Comparison of ENCODE assay signal across 8 mouse cellular contexts in genomic region chr15:78931577-78931976, GRCm38 (mm10). TPM values are rescaled to one million over a fixed set of nuclear protein-coding genes. Genes with fewer than 3 reads are reported as not detected.
DNase-seq lines count a peak whose midpoint lies in the region; ATAC-seq and TF ChIP-seq lines count a peak whose summit lies in the region.

No protein-coding gene starts in this region.

- peak; percentile 63 for TF ChIP-seq CTCF in cerebellum, adult 2 months (IDR thresholded peaks at IDR 0.05; ENCODE audit: borderline replicate concordance, insufficient read depth, low read depth, low read length)
- TF ChIP-seq CTCF in heart, adult 2 months (IDR thresholded peaks at IDR 0.05) = peak; percentile 89

- intact Hi-C loops in heart, adult 2 months (cut with DNase I) = loop anchor here (1.0 kb wide), 1 partner anchor 16 kb away; no protein-coding TSS in a partner anchor

- 14% methylated on average over 3 of the region's 3 CpGs for WGBS in cerebellum, adult 2 months
- WGBS in heart, adult 2 months = 5% methylated on average over 3 of the region's 3 CpGs
- 3% methylated on average over 3 of the region's 3 CpGs for WGBS in liver, embryonic 16.5 days (ENCODE audit: insufficient replicate concordance)

- H3K27ac ChIP-seq in cerebellum, adult 2 months (ENCODE audit: insufficient read depth, low read length) = no peak overlapping the region
- H3K27ac ChIP-seq in heart, adult 2 months = no peak overlapping the region
- H3K27ac ChIP-seq in liver, embryonic 16.5 days (ENCODE audit: low read length) = peak overlapping the region; percentile 35

- no peak for DNase-seq in cerebellum, adult 2 months
- DNase-seq in cerebellum, adult 11 months = no peak
- DNase-seq in urinary bladder, postnatal 14 days (ENCODE audit: low spot score) = peak; percentile 60
- no peak for DNase-seq in urinary bladder, adult 2 months (ENCODE audit: low spot score)
- DNase-seq in heart, adult 2 months = peak; percentile 63 to 66
- DNase-seq in splenic B cell, adult 2 months (ENCODE audit: low read depth, low spot score) = peak; percentile 89
- no peak for DNase-seq in layer of hippocampus, postnatal 10 days (ENCODE audit: low spot score in 2 of 2)

- peaks cover 12% of the 10 kb centered on the region for H3K4me1 ChIP-seq in cerebellum, adult 2 months (ENCODE audit: control insufficient read depth, insufficient read depth, low read length)
- H3K4me1 ChIP-seq in heart, adult 2 months (ENCODE audit: control insufficient read depth, insufficient read depth, low read length) = peaks cover 9% of the 10 kb centered on the region
- H3K4me1 ChIP-seq in liver, embryonic 16.5 days (ENCODE audit: control insufficient read depth, low read depth, low read length) = peaks cover 45% of the 10 kb centered on the region

- ATAC-seq in liver, embryonic 16.5 days (ENCODE audit: low read depth) = peak; percentile 25

- TF ChIP-seq EP300 in heart, adult 2 months (IDR thresholded peaks at IDR 0.05; ENCODE audit: insufficient read depth, low read depth, low read length) = 0 out of 2 replicates have a peak, but pooled peaks have one; percentile 46

- TF ChIP-seq POLR2A in cerebellum, adult 2 months (IDR thresholded peaks at IDR 0.05; ENCODE audit: borderline replicate concordance, insufficient read depth, low read length) = no peak
- TF ChIP-seq POLR2A in heart, adult 2 months (IDR thresholded peaks at IDR 0.05; ENCODE audit: insufficient read depth, low read depth, low read length) = no peak

- no peak overlapping the region for H3K4me3 ChIP-seq in cerebellum, adult 2 months (replicated peaks; ENCODE audit: insufficient read depth, low read depth, low read length)
- H3K4me3 ChIP-seq in heart, adult 2 months = no peak overlapping the region
- H3K4me3 ChIP-seq in liver, embryonic 16.5 days (ENCODE audit: low read depth, low read length) = no peak overlapping the region

- H3K36me3 ChIP-seq in heart, adult 2 months (ENCODE audit: control insufficient read depth, insufficient read depth, low read length) = no peaks in the 10 kb centered on the region
- H3K36me3 ChIP-seq in liver, embryonic 16.5 days (ENCODE audit: control insufficient read depth, insufficient read depth) = no peaks in the 10 kb centered on the region; the same call in 1 of the 2 replicates
- no peaks in the 10 kb centered on the region; the same call in 1 of the 2 replicates for H3K36me3 ChIP-seq in splenic B cell, adult 2 months (ENCODE audit: control insufficient read depth, insufficient read depth, low read length, poor library complexity, severe bottlenecking)

- H3K27me3 ChIP-seq in cerebellum, adult 2 months (ENCODE audit: control insufficient read depth, insufficient read depth, low read length) = no peaks in the 10 kb centered on the region
- no peaks in the 10 kb centered on the region for H3K27me3 ChIP-seq in heart, adult 2 months (ENCODE audit: control insufficient read depth, insufficient read depth, low read length)
- no peaks in the 10 kb centered on the region for H3K27me3 ChIP-seq in liver, embryonic 16.5 days (ENCODE audit: control insufficient read depth, insufficient read depth, low read depth, low read length)
- H3K27me3 ChIP-seq in splenic B cell, adult 2 months (ENCODE audit: control insufficient read depth, insufficient read depth, low read length, poor library complexity, severe bottlenecking) = no peaks in the 10 kb centered on the region

- H3K79me2 ChIP-seq in heart, adult 2 months (replicated peaks; ENCODE audit: control insufficient read depth, insufficient read depth, low read length) = no peaks in the 10 kb centered on the region

- no peak overlapping the region for H3K9ac ChIP-seq in heart, adult 2 months (ENCODE audit: low read depth, low read length)
- no peak overlapping the region for H3K9ac ChIP-seq in liver, embryonic 16.5 days (ENCODE audit: low read depth, low read length)

- no peaks in the 10 kb centered on the region for H3K9me3 ChIP-seq in liver, embryonic 16.5 days (replicated peaks; ENCODE audit: control insufficient read depth, low read length)

- H3K4me2 ChIP-seq in liver, embryonic 16.5 days (ENCODE audit: low read depth, low read length) = no peak overlapping the region

RNA-seq across cellular contexts. Expression of gene Nol12, which starts 3.2 kb away (rescaled TPM):
- 30.7 and 34.4 TPM in 2 replicates for polyA plus RNA-seq in cerebellum, adult 2 months (2012; rRNA removed)
- 26.5 and 30.7 TPM in 2 replicates for polyA plus RNA-seq in urinary bladder, adult 2 months (2012; rRNA removed)
- 10 to 100 TPM; 13.8 to 17.4 TPM for total RNA-seq in heart, adult 2 months (2021)
- polyA plus RNA-seq in heart, adult 2 months (2012; rRNA removed) = 9.9 and 13.1 TPM in 2 replicates
- polyA plus RNA-seq in liver, embryonic 16.5 days (2015; fragmentation: Nextera tagmentation; extraction: Ambion mirVana) = 24.0 and 25.1 TPM in 2 replicates
- 10 to 100 TPM; 43.0 to 43.2 TPM for total RNA-seq in layer of hippocampus, postnatal 10 days (2021)

RNA-seq across cellular contexts. Expression of gene Lgals1, which starts 5.1 kb away (rescaled TPM):
- polyA plus RNA-seq in cerebellum, adult 2 months (2012; rRNA removed) = 64.7 and 71.7 TPM in 2 replicates
- 979 and 1,151 TPM in 2 replicates for polyA plus RNA-seq in urinary bladder, adult 2 months (2012; rRNA removed)
- 100 to 1,000 TPM; 174 to 176 TPM for total RNA-seq in heart, adult 2 months (2021)
- polyA plus RNA-seq in heart, adult 2 months (2012; rRNA removed) = 425 and 497 TPM in 2 replicates
- polyA plus RNA-seq in liver, embryonic 16.5 days (2015; fragmentation: Nextera tagmentation; extraction: Ambion mirVana) = 295 and 318 TPM in 2 replicates
- 10 to 100 TPM; 31.2 to 37.7 TPM for total RNA-seq in layer of hippocampus, postnatal 10 days (2021)

RNA-seq across cellular contexts. Expression of gene Triobp, which starts 15.9 kb away (rescaled TPM):
- 35.3 and 39.4 TPM in 2 replicates for polyA plus RNA-seq in cerebellum, adult 2 months (2012; rRNA removed)
- 47.1 and 57.9 TPM in 2 replicates for polyA plus RNA-seq in urinary bladder, adult 2 months (2012; rRNA removed)
- 10 to 100 TPM; 24.4 to 30.9 TPM for total RNA-seq in heart, adult 2 months (2021)
- 22.0 and 26.7 TPM in 2 replicates for polyA plus RNA-seq in heart, adult 2 months (2012; rRNA removed)
- 18.0 and 20.8 TPM in 2 replicates for polyA plus RNA-seq in liver, embryonic 16.5 days (2015; fragmentation: Nextera tagmentation; extraction: Ambion mirVana)
- 10 to 100 TPM; 26.4 to 28.9 TPM for total RNA-seq in layer of hippocampus, postnatal 10 days (2021)

RNA-seq across cellular contexts. Expression of gene Pdxp, which starts 17.9 kb away (rescaled TPM):
- polyA plus RNA-seq in cerebellum, adult 2 months (2012; rRNA removed) = 204 and 211 TPM in 2 replicates
- 2.4 and 3.8 TPM in 2 replicates for polyA plus RNA-seq in urinary bladder, adult 2 months (2012; rRNA removed)
- under 1 TPM; 0.81 to 0.86 TPM for total RNA-seq in heart, adult 2 months (2021)
- polyA plus RNA-seq in heart, adult 2 months (2012; rRNA removed) = 2.0 and 2.9 TPM in 2 replicates
- 2.7 and 3.1 TPM in 2 replicates for polyA plus RNA-seq in liver, embryonic 16.5 days (2015; fragmentation: Nextera tagmentation; extraction: Ambion mirVana)
- total RNA-seq in layer of hippocampus, postnatal 10 days (2021) = 100 to 1,000 TPM; 135 to 139 TPM

RNA-seq across cellular contexts. Expression of gene Sh3bp1, which starts 32.0 kb away (rescaled TPM):
- 25.8 and 28.2 TPM in 2 replicates for polyA plus RNA-seq in cerebellum, adult 2 months (2012; rRNA removed)
- 34.6 and 35.1 TPM in 2 replicates for polyA plus RNA-seq in urinary bladder, adult 2 months (2012; rRNA removed)
- 1 to 10 TPM; 2.6 to 3.3 TPM for total RNA-seq in heart, adult 2 months (2021)
- 12.6 and 19.2 TPM in 2 replicates for polyA plus RNA-seq in heart, adult 2 months (2012; rRNA removed)
- 13.1 and 14.2 TPM in 2 replicates for polyA plus RNA-seq in liver, embryonic 16.5 days (2015; fragmentation: Nextera tagmentation; extraction: Ambion mirVana)
- 10 to 100 TPM in 1 of 2 experiments, 1 to 10 TPM in 1; 8.6 to 12.1 TPM for total RNA-seq in layer of hippocampus, postnatal 10 days (2021)

Comparison
In these comparisons a context has a peak if more than half of its experiments do, and no peak if none do; other contexts are left out.
1. DNase-seq: peak in urinary bladder, postnatal 14 days (single experiment), heart, adult 2 months (2 of 2) and splenic B cell, adult 2 months (single experiment); none in cerebellum, adult 2 months (0 of 2), cerebellum, adult 11 months (single experiment), urinary bladder, adult 2 months (single experiment) and layer of hippocampus, postnatal 10 days (0 of 2).